Mouse (Mus musculus) heart, postnatal 36 days (tissue): Measurements from ENCODE around the gene Calhm4. TPM values are rescaled to one million over a fixed set of nuclear protein-coding genes. Genes with fewer than 3 reads are reported as not detected.
"Not testable (repeated sequence)": the region's sequence is repeated elsewhere in the genome, so short reads cannot be mapped to it uniquely, and the experiment has no call there.

Experiments used
- DNase-seq, 2 experiments: peaks; one replicate each; pipeline ENCODE4 v3.0.0; 2021 to 2022
- intact Hi-C: fragments of 180-260 bp; cut with DNase I; formaldehyde crosslinking; loops from one replicate; pipeline ENCODE4 v1.15.1; 2025
- total RNA-seq, 2 experiments: library from RNA; stranded (reverse); gene quantifications; 2 replicates each; pipeline ENCODE4 v1.2.3; 2021

The Calhm4 gene
- total RNA-seq, 2 experiments from 2014 or later = not detected

GRCm38 (mm10) chr10:33998397-33998796, 45.7 kb downstream of the Calhm4 start:
- DNase-seq = no peak
- intact Hi-C loops = no loop called here

GRCm38 (mm10) chr10:33996686-33997085, 47.4 kb downstream of the Calhm4 start:
- DNase-seq, intact Hi-C loops: not testable (repeated sequence)

Other genes starting within 250 kb of the Calhm4 start
- gene Sult3a1, start 186.6 kb downstream of the Calhm4 start, total RNA-seq = not detected
- gene Rsph4a, start 139.2 kb downstream of the Calhm4 start, total RNA-seq = not detected
- gene Zup1, start 93.0 kb downstream of the Calhm4 start, total RNA-seq = 1 to 10 TPM; 6.9 to 7.4 TPM
- 100 to 1,000 TPM; 121 to 129 TPM for gene Rwdd1, start 24.7 kb downstream of the Calhm4 start, total RNA-seq
- gene Trappc3l, start 6.7 kb downstream of the Calhm4 start, total RNA-seq = not detected
- 1 to 10 TPM in 1 of 2 experiments, under 1 TPM in 1; 1.00 to 1.4 TPM for gene Calhm5, start 52.2 kb upstream of the Calhm4 start, total RNA-seq
- gene Calhm6, start 83.7 kb upstream of the Calhm4 start, total RNA-seq = not detected
- gene Dse, start 163.4 kb upstream of the Calhm4 start, total RNA-seq = 1 to 10 TPM; 5.8 to 6.4 TPM
- gene Tspyl1, start 237.9 kb upstream of the Calhm4 start, total RNA-seq = 10 to 100 TPM; 58.2 to 61.7 TPM